Mouse (Mus musculus) liver, adult 2 months (tissue): Measurements from ENCODE around the gene Col4a2. TPM values are rescaled to one million over a fixed set of nuclear protein-coding genes. Genes with fewer than 3 reads are reported as not detected.
A peak's percentile ranks its signal among the peaks of the same experiment; 100 is the strongest.

ENCODE experiments used
- DNase-seq: peaks from one replicate; pipeline ENCODE4 v3.0.0-alpha.2; 2011; ENCODE audit warnings: low read depth, low spot score; ENCODE audit errors: extremely low read depth
- H3K27ac ChIP-seq: fragments of 200-500 bp; replicated peaks from 2 replicates; pipeline ENCODE4 v1.5.1; 2012; ENCODE audit warnings: low read depth, mild to moderate bottlenecking, control low read depth, inconsistent platforms, low read length; ENCODE audit not compliant: insufficient read depth
- H3K27me3 ChIP-seq: fragments of 200-500 bp; 2 replicates; pipeline ENCODE4 v1.6.1; 2012; ENCODE audit warnings: mild to moderate bottlenecking, moderate library complexity, low read length, inconsistent platforms; ENCODE audit not compliant: control insufficient read depth, insufficient read depth
- H3K36me3 ChIP-seq: fragments of 200-500 bp; 2 replicates; pipeline ENCODE4 v1.6.1; 2012; ENCODE audit warnings: low read length, inconsistent platforms; ENCODE audit not compliant: control insufficient read depth, insufficient read depth
- H3K4me1 ChIP-seq: fragments of 200-500 bp; 2 replicates; pipeline ENCODE4 v1.6.1; 2011; ENCODE audit warnings: low read length; ENCODE audit not compliant: control insufficient read depth, insufficient read depth
- H3K4me3 ChIP-seq: fragments of 200-500 bp; 2 replicates; pipeline ENCODE4 v1.5.1; 2011; ENCODE audit warnings: low read depth, mild to moderate bottlenecking, control low read depth, low read length, moderate library complexity; ENCODE audit not compliant: insufficient read depth
- H3K79me2 ChIP-seq: fragments of 200-500 bp; 2 replicates; pipeline ENCODE4 v1.6.1; 2012; ENCODE audit warnings: inconsistent platforms, mild to moderate bottlenecking, low read length, moderate library complexity; ENCODE audit not compliant: control insufficient read depth, insufficient read depth
- H3K9ac ChIP-seq: fragments of 200-500 bp; 2 replicates; pipeline ENCODE4 v1.6.1; 2012; ENCODE audit warnings: low read depth, mild to moderate bottlenecking, control low read depth, inconsistent platforms, low read length
- CTCF ChIP-seq: fragments of 200-500 bp; IDR thresholded peaks from 2 replicates; pipeline ENCODE4 v1.5.1; 2011; ENCODE audit warnings: low read depth, low read length, control low read depth
- POLR2A ChIP-seq: fragments of 200-500 bp; IDR thresholded peaks from 2 replicates; pipeline ENCODE4 v1.6.1; 2011; ENCODE audit warnings: low read length, control low read depth; ENCODE audit not compliant: insufficient read depth; ENCODE audit errors: extremely low read depth
- WGBS: fragments of 180-500 bp; shearing (Covaris S2); methylation state at CpG from one replicate; pipeline ENCODE4 v1.1.7; 2018; 5-methylcytosine and 5-hydroxymethylcytosine counted together
- polyA plus RNA-seq: library from polyadenylated mRNA; depleted of rRNA; stranded (reverse); fragments of >200 nt; gene quantifications from 2 replicates; pipeline ENCODE4 v1.2.3, GENCODE M21; 2012
- total RNA-seq: library from RNA; depleted of rRNA; stranded (reverse); fragments of >200 nt; gene quantifications from 2 replicates; pipeline ENCODE4 v1.2.3, GENCODE M21; 2014

Gene Col4a2
- total and polyA plus RNA-seq, 2 experiments = 7.7 to 8.0 TPM

DNA sequence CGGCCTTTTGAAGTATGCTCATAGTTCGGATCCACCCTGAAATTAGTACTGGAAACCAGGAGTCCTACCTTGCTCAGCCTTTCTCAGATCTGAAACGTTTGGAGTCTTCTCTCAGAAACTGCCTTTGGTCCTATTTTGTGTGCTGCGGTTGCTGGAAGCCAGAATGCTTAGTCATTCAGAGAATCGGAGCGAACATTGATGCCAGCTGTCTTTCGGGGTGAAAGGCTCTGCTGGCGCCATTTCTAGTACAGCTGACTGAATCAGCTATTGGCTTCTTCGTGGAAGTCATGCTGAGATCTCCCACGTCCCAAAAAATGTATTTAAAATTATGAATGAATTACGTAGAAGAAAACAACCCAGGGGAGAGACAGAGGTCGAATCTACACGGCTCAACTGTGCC lies 105.2 kb downstream of the Col4a2 start:
- Histone ChIP-seq H3K9ac (no peak overlapping the region), H3K27ac (no peak overlapping the region), H3K79me2 (no peaks in the 10 kb centered on the region), H3K36me3 (no peaks in the 10 kb centered on the region), H3K4me3 (no peak overlapping the region), H3K4me1 (no peaks in the 10 kb centered on the region), H3K27me3 (no peaks in the 10 kb centered on the region)
- WGBS = 83% methylated on average over 13 of the region's 13 CpGs
- TF ChIP-seq CTCF (no peak), POLR2A (no peak)
- DNase-seq = peak; percentile 48

DNA sequence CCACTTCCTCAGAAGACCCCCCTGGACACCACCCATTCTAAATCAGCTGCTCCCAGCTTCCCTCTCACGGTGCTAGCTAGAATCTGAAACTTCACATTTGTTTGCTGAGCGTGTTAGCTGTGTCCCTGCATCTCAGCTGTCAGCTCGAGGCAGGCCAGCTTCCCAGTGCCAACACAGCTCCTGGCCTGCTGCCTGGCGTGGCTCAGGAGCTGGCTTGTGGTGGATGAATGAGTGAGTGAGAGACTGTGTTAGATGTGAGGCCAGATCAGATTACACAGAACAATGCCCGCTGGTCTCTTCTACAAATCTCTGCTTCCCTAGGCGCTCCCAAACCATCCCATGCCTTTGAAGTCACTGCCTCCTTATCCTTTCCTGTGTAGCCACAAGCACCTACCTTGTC lies 106.6 kb downstream of the Col4a2 start:
- Histone ChIP-seq H3K27ac (no peak overlapping the region), H3K4me3 (no peak overlapping the region), H3K27me3 (no peaks in the 10 kb centered on the region), H3K79me2 (no peaks in the 10 kb centered on the region), H3K36me3 (no peaks in the 10 kb centered on the region), H3K4me1 (no peaks in the 10 kb centered on the region), H3K9ac (no peak overlapping the region)
- TF ChIP-seq POLR2A (no peak), CTCF (no peak)
- WGBS = 20% methylated on average over 6 of the region's 6 CpGs
- peak; percentile 72 for DNase-seq

DNA sequence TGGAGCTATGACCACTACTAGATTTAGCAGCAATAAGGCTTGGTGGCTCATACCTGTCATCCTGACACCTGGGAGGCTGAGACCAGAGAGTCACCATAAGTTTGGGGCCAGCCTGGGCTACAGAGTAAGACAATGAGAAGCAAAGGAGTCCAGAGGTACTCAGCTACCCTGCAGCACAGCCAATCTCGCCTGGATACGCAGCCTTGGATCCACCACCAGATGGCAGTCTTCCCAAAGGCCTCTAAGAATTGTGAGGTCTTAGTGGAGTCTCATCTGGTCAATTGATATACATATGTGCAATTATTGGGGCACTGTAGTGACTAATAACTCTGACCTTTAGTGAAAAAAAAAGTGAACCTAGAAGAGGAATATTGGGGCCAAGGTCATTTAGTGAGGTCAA lies 107.0 kb downstream of the Col4a2 start:
- TF ChIP-seq POLR2A = no peak
- peak; percentile 85 for TF ChIP-seq CTCF
- Histone ChIP-seq H3K4me1 (no peaks in the 10 kb centered on the region), H3K36me3 (no peaks in the 10 kb centered on the region), H3K4me3 (no peak overlapping the region), H3K9ac (no peak overlapping the region), H3K27me3 (no peaks in the 10 kb centered on the region), H3K79me2 (no peaks in the 10 kb centered on the region), H3K27ac (no peak overlapping the region)
- 9% methylated on average over 2 of the region's 2 CpGs for WGBS
- DNase-seq = peak; percentile 52

DNA sequence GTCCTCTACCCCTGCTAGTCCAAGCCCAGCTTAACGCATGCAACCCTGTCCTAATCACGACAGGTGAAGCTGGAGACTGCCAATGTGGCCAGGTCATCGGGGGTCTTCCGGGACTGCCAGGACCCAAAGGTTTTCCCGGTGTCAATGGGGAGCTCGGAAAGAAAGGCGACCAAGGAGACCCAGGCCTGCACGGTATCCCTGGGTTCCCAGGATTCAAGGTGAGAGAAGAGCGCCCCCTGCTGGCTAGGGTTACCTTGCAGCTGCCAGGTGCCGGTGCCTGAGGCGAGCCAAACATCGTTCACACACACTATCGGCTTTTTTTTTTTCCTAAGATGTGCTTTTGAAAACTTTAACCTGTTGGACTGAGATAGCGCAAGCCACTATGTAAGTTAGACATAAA lies 108.5 kb downstream of the Col4a2 start:
- H3K27me3 ChIP-seq = no peaks in the 10 kb centered on the region
- H3K27ac ChIP-seq = no peak overlapping the region
- no peaks in the 10 kb centered on the region for H3K4me1 ChIP-seq
- TF ChIP-seq CTCF (peak; percentile 82), POLR2A (no peak)
- WGBS = 69% methylated on average over 14 of the region's 14 CpGs
- H3K9ac ChIP-seq = no peak overlapping the region
- DNase-seq = peak; percentile 17
- H3K4me3 ChIP-seq = no peak overlapping the region
- H3K79me2 ChIP-seq = no peaks in the 10 kb centered on the region
- no peaks in the 10 kb centered on the region for H3K36me3 ChIP-seq

DNA sequence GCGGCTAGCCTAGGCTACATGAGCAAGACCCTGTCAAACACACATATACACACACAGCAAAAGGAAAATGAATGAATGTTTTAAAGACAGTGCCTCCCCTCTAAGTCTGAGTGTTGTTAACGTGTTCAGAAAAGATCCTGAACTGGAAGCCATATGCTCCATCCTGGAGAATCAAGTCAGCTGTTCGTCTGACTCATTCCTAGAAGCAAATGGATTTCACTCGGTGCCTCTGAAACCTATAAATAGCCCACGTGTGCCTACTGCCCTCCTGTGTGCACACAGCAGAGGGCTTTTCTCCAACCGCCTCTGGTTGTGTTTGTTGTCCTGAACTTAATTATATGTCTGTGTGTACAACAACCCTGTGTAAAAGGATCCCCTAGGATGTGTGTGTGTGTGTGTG lies 109.4 kb downstream of the Col4a2 start:
- H3K9ac ChIP-seq = no peak overlapping the region
- H3K4me3 ChIP-seq = no peak overlapping the region
- 84% methylated on average over 6 of the region's 6 CpGs for WGBS
- H3K79me2 ChIP-seq = no peaks in the 10 kb centered on the region
- no peaks in the 10 kb centered on the region for H3K4me1 ChIP-seq
- H3K36me3 ChIP-seq = no peaks in the 10 kb centered on the region
- no peak for DNase-seq
- H3K27me3 ChIP-seq = no peaks in the 10 kb centered on the region
- no peak for TF ChIP-seq CTCF
- no peak for TF ChIP-seq POLR2A
- no peak overlapping the region for H3K27ac ChIP-seq

DNA sequence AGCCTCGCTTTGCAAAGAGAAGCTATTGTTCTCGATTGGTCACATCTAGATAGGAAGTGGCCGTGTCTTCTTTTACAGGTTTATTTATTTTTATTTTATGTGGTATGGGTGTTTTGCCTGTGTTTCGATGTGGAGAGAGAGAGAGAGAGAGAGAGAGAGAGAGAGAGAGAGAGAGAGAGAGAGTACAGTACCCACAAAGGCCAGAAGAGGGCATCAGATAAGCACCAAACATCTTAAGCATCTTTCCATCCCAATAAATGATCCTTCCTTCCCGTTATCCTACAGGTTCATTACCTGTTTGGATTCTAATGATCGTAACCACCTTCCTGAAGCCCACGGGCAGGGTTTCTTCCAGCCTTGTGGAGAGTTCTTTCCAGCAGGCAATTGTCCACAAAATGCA lies 110.5 kb downstream of the Col4a2 start:
- peak; percentile 12 for DNase-seq
- no peaks in the 10 kb centered on the region for H3K79me2 ChIP-seq
- H3K4me3 ChIP-seq = no peak overlapping the region
- H3K27me3 ChIP-seq = no peaks in the 10 kb centered on the region
- TF ChIP-seq CTCF (0 out of 2 replicates have a peak, but pooled peaks have one; percentile 15), POLR2A (no peak)
- WGBS = 69% methylated on average over 7 of the region's 7 CpGs
- H3K36me3 ChIP-seq = no peaks in the 10 kb centered on the region
- no peak overlapping the region for H3K27ac ChIP-seq
- no peaks in the 10 kb centered on the region for H3K4me1 ChIP-seq
- H3K9ac ChIP-seq = no peak overlapping the region
